Mouse (Mus musculus) Patski (cell line): ENCODE data around the gene Unc13c. TPM values are rescaled to one million over a fixed set of nuclear protein-coding genes. Genes with fewer than 3 reads are reported as not detected.

Source experiments
- ATAC-seq: fragments of 100-300 bp; one replicate; pipeline ENCODE4 v1.8.0; 2021
- CTCF ChIA-PET: fragments of 350-600 bp; sonication (Branson Sonifier 250); formaldehyde crosslinking; loops from one replicate; lab custom pipeline; 2022; ENCODE audit warnings: inconsistent platforms; lab: Charles Lee
- POLR2A ChIA-PET: fragments of 350-600 bp; sonication (Branson Sonifier 250); formaldehyde crosslinking; loops from one replicate; lab custom pipeline; 2022; ENCODE audit warnings: antibody characterized with exemption, inconsistent platforms; lab: Charles Lee
- DNase-seq: peaks from one replicate; pipeline ENCODE4 v3.0.0-alpha.2; 2011; ENCODE audit warnings: low read depth, low spot score
- H3K27me3 ChIP-seq: fragments of 371-371 bp; one replicate; pipeline ENCODE4 v1.5.1; 2021
- CTCF ChIP-seq: fragments of 100-300 bp; IDR thresholded peaks from one replicate; pipeline ENCODE4 v1.5.1; 2021
- in situ Hi-C: fragments of 300-500 bp; cut with MboI; formaldehyde crosslinking; loops from 3 replicates; pipeline ENCODE4 v1.11.1; 2018; ENCODE audit warnings: low pct_unique_long_range_greater_than_20kb, mixed read lengths
- polyA plus RNA-seq: library from polyadenylated mRNA; unstranded; gene quantifications from one replicate; pipeline ENCODE4 v1.2.3, GENCODE M21; 2021

The Unc13c gene
- polyA plus RNA-seq, 1 experiment from 2014 or later = not detected

- no peaks in the 10 kb centered on the region for H3K27me3 ChIP-seq
- in situ Hi-C loops = no loop called here
- ATAC-seq (no peak), DNase-seq (no peak)
- peak; percentile 20 for TF ChIP-seq CTCF
- ChIA-PET POLR2A (no interaction called here), CTCF (no interaction called here)
Observed at GRCm38 (mm10) chr9:73449216-73449615, 519.5 kb downstream of the Unc13c start.

GRCm38 (mm10) chr9:73431925-73432324 lies 536.8 kb downstream of the Unc13c start:
- in situ Hi-C loops = no loop called here
- peaks cover 9% of the 10 kb centered on the region for H3K27me3 ChIP-seq
- ChIA-PET POLR2A (no interaction called here), CTCF (no interaction called here)
- TF ChIP-seq CTCF = no peak
- ATAC-seq (no peak), DNase-seq (no peak)

Other genes starting within 250 kb of the Unc13c start
- 0.39 TPM for gene Wdr72, start 141.4 kb upstream of the Unc13c start, polyA plus RNA-seq